28 mouse cellular contexts compared by ENCODE assay signal in the genomic region with DNA sequence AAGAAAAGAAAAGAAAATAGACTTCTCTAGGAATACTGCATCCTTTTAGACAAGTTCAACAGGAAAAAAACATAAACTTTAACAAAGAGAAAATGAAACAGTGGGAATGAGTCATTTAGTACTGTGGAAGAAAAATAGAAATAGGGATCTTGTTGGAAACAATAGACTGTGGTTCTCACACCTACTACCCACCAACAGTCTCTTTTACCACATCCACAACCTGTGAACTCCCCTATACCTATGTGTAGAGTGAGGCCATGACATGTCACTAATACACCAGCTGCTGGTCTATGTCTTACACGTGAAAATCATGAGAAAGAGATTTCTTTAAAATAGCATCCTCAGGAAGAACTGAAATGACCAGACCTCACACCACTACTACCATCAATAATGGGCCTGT.
"Had no signal": no experiment of that assay in that cellular context is flagged by ENCODE, and none has a peak within 500 bp of the region (broad histone marks: within the 10 kb centered on the region; RNA-seq: fewer than 3 reads in every experiment).

No protein-coding gene starts in this region.

- ATAC-seq: hindbrain, embryonic 16.5 days; intestine, embryonic 16.5 days; liver, postnatal 0 days had no signal

- DNase-seq: gastrocnemius, postnatal 14 days; gastrocnemius, postnatal 36 days; heart, postnatal 14 days; heart, postnatal 36 days; kidney, adult 11 months; kidney, adult 2 months; kidney, adult 9 months; kidney, postnatal 14 days; kidney, postnatal 4 days; liver; liver, embryonic 13.5 days; liver, postnatal 0 days had no signal

- H3K4me3 ChIP-seq: heart, embryonic 13.5 days; heart, embryonic 15.5 days; hindbrain, embryonic 10.5 days; hindbrain, embryonic 12.5 days; kidney, embryonic 15.5 days; layer of hippocampus, adult 2 months; left cerebral cortex, adult 2 months; limb, embryonic 10.5 days; limb, embryonic 12.5 days; liver, embryonic 13.5 days; liver, embryonic 15.5 days had no signal

- H3K4me1 ChIP-seq: heart, embryonic 13.5 days; heart, embryonic 15.5 days; hindbrain, embryonic 10.5 days; hindbrain, embryonic 12.5 days; kidney, embryonic 15.5 days; limb, embryonic 10.5 days; limb, embryonic 12.5 days; liver, embryonic 13.5 days; liver, embryonic 15.5 days had no signal

- H3K9me3 ChIP-seq: heart, embryonic 13.5 days; heart, embryonic 15.5 days; hindbrain, embryonic 10.5 days; hindbrain, embryonic 12.5 days; kidney, embryonic 15.5 days; limb, embryonic 10.5 days; limb, embryonic 12.5 days; liver, embryonic 13.5 days; liver, embryonic 15.5 days had no signal

- H3K4me2 ChIP-seq: heart, embryonic 11.5 days; heart, embryonic 13.5 days; heart, embryonic 15.5 days; hindbrain, embryonic 12.5 days; hindbrain, embryonic 14.5 days; kidney, embryonic 15.5 days; limb, embryonic 12.5 days; liver, embryonic 11.5 days; liver, embryonic 13.5 days; liver, embryonic 15.5 days had no signal

- H3K27me3 ChIP-seq: heart, embryonic 13.5 days; heart, embryonic 15.5 days; hindbrain, embryonic 12.5 days; kidney, embryonic 15.5 days; limb, embryonic 12.5 days; liver, embryonic 13.5 days; liver, embryonic 15.5 days had no signal

- H3K27ac ChIP-seq: heart, embryonic 13.5 days; heart, embryonic 15.5 days; hindbrain, embryonic 10.5 days; hindbrain, embryonic 12.5 days; hindbrain, embryonic 14.5 days; kidney, embryonic 15.5 days; kidney, postnatal 0 days; layer of hippocampus, adult 2 months; left cerebral cortex, adult 2 months; limb, embryonic 10.5 days; limb, embryonic 12.5 days; liver, embryonic 13.5 days; liver, embryonic 15.5 days had no signal

- H3K36me3 ChIP-seq: heart, embryonic 15.5 days; liver, embryonic 15.5 days had no signal

- H3K9ac ChIP-seq: heart, embryonic 13.5 days; heart, embryonic 15.5 days; hindbrain, embryonic 12.5 days; hindbrain, embryonic 14.5 days; kidney, embryonic 15.5 days; limb, embryonic 12.5 days; liver, embryonic 13.5 days; liver, embryonic 15.5 days; liver, postnatal 0 days had no signal
